Mouse (Mus musculus) cortical plate, adult 2 months (tissue): ENCODE data around the gene Ninj1.
A peak's percentile ranks its signal among the peaks of the same experiment; 100 is the strongest.

Experiments
- CTCF ChIP-seq: fragments of 200-500 bp; IDR thresholded peaks from 2 replicates; pipeline ENCODE4 v1.5.1; 2011; ENCODE audit warnings: mild to moderate bottlenecking, control low read depth, low read length; ENCODE audit not compliant: insufficient read depth; ENCODE audit errors: extremely low read depth
- POLR2A ChIP-seq: fragments of 200-500 bp; IDR thresholded peaks from 2 replicates; pipeline ENCODE4 v1.6.1; 2011; ENCODE audit warnings: mild to moderate bottlenecking, low read length, control low read depth; ENCODE audit not compliant: insufficient read depth; ENCODE audit errors: extremely low read depth

DNA sequence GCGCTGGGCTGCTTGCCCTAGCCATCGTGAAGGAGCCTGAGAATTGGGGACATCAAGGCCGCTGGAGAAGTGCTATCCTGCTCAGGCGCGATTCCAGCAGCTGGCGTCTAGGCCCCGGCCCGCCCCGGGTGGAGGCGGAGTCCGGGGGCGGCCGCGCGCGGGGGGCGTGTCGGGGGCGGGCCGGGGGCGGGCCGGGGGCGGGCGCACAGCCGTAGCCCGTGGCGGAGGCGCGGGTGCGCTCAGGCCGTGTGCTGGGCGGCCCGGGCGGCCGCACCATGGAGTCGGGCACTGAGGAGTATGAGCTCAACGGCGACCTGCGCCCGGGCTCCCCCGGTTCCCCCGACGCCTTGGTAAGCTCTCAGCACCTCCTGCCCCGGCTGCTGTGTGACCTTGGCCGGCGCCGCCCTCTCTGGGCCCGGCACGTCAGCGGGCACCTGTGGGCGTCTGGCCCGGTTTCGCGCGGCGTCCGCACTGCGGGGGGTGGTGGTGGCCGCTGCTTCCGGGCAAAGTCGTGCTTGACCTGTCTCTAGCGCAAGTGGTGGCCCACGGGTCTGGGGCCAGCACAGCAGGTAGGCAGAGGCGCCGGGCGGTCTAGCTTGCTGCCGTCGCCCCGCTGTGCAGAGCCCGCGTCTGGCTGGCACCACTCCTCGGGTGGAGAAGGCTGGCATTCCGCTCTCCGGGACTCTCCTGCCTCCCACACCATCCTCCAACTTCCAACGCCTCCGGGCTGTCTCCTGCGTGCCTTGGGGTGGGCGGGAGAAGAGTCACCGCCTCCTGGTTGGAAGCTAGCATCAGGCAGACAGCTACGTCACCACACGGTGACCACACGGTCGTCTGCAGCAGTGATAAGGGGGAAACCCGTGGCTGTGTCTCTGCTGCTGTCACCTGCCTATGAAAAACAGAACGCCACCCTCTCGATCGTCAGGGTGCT lies at the start of gene Ninj1:
- TF ChIP-seq CTCF (no peak), POLR2A (peak; percentile 45)
